Mouse (Mus musculus): ENCODE results near the gene Slc43a3. TPM values are rescaled to one million over a fixed set of nuclear protein-coding genes. Genes with fewer than 3 reads are reported as not detected.
"Not testable (repeated sequence)": the region's sequence is repeated elsewhere in the genome, so short reads cannot be mapped to it uniquely, and the experiment has no call there.

The Slc43a3 gene
- total RNA-seq (2014; fragmentation: Nextera tagmentation) (123 and 129 TPM in 2 replicates), total RNA-seq (2017) (96.1 and 109 TPM in 2 replicates)

DNA sequence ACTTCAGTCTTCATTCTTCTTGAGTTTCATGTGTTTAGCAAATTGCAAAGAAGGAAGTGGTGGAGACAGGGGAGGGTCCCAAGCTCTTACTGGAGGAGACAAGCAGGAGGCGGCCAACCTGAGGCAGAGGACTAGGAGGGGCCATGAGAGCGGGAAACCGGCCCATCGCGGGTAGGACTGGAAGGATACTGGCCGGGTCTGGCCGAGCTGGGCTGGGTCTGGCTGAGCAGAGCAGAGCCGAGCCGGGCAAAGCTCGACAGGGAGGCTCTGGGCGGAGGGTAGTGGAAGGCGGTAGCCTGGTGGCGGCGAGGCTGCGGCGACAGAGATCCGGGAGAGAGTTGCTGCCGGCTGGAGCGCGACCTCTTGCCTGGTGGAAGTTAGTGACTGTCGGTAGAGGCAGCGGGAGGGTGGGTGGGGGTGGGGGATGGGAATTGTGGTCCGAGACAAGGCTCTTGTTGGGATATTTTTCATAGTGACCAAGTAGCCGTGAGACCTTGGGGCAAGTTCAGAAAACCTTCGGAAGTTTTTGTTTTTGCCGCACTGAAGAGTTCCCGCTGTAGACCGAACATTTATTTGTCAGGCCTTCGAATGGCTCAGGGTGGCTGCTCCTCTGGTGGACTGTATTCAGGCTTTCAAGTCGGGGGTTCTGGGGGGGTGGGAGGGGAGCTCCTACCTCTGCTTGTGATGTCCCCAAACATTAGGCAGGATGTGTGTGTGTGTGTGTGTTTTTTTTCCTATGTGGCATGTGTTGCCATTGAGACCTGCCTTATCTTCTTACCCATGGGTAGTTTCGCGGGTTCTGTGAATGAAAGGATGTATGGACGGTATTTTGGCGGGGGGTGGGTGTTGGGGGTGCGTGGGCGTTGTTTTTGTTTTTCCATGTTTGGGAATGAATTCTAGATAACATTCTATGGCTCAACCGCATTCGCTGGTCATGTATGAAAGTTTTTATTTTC is at the start of gene Slc43a3:
Gene Slc43a3, plus strand, starts transcription at position 106 of the 956 bp plus-strand sequence.
- ATAC-seq (replicated peaks; ENCODE audit: poor library complexity, severe bottlenecking), result peak; percentile 90

DNA sequence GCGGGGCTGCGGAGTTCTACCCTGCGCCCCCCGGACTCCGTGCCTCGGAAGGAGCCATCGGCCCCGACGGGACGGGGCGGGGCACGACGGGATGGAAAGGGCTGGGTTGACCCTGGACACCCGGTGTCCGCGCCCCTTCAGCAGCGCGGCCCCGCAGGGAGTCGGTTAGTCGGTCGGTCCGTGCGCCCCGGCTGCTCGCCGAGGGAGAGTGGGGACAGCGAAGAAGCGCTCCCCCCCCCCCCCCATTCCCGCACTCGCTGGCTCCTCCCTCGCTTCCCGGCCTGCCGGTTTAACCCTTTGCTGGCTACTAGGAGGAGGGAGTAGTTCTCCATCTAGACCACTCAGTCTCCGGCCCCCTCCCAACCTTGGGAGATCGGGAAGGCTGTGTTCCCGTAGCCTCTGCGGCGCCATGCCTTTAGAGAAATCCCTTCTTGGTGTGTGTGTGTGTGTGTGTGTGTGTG is 49.5 kb upstream of the Slc43a3 start:
- ATAC-seq (replicated peaks; ENCODE audit: poor library complexity, severe bottlenecking), result no peak

DNA sequence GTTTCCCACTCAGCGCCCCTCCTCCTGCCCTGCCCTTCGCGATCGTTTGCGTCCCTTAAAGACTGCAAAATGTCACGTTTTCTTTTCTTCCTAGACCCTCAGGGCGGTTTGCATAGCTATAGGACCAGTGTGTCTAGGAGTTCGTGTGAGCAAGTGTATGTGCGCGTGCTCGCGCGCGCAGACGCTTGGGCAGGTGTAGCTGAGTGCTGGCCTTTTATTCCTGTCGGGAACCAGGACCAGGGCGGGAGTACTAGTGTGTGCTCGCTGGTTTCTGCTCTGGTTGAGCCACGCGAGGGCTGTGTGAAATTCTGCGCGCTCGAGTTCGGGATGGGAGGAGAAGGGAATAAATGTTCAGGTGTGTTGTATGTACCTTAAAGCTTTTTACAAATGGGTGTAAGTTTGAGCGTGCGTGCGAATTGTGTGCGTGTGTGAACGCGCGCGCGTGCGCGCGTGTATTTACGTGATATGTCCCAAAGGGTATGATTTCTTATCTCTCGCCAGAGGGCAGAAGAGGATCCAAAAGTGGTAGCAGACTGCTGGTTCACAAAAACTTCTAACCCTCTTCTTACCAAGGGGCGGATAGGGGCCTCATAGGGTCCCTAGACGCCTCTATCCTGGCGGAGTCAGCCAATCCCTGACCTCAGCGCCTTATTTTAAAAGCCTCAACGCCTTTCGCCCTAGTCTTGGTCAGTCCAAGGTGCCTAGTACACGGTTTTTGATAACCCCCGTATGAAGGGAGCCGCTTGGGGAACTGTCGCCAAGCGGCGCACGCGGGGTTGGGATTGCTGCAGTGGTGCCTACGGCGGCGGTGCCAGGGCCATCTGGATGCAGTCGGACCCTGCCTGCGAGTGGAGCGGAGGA is 48.7 kb upstream of the Slc43a3 start:
- peak; percentile 36 for ATAC-seq (replicated peaks; ENCODE audit: poor library complexity, severe bottlenecking)

DNA sequence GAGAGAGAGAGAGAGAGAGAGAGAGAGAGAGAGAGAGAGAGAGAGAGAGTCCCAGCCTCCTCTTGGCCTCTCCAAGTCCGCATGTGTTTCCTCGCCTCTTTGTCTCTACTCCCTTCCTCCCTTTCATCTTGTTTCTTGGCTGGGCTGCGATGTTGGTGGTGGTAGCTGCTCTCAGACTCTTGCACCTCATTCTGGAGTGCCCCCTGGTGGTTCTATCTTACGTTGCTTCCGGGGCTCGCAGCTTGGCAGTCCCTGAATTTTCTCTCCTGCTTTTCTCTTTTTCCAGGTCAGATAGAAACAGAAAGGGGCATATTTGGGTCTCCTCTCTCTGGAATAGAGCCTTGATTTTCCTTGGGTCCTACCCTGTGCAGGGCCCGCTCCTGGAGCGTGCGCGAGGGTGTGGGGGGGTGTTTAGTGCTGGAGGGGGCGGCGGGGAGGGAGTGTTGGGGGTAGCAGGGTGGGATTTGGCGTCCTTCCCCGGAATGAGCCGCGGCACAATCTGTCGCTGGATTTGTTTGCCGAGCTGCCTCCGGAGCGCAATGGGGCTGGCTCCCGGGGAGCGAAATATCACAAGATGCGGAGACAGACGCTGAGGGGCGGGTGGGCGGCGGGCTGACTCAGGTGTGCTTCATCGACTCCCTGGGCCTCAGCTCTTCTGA is 47.6 kb upstream of the Slc43a3 start:
- ATAC-seq (replicated peaks; ENCODE audit: poor library complexity, severe bottlenecking), result peak; percentile 57

DNA sequence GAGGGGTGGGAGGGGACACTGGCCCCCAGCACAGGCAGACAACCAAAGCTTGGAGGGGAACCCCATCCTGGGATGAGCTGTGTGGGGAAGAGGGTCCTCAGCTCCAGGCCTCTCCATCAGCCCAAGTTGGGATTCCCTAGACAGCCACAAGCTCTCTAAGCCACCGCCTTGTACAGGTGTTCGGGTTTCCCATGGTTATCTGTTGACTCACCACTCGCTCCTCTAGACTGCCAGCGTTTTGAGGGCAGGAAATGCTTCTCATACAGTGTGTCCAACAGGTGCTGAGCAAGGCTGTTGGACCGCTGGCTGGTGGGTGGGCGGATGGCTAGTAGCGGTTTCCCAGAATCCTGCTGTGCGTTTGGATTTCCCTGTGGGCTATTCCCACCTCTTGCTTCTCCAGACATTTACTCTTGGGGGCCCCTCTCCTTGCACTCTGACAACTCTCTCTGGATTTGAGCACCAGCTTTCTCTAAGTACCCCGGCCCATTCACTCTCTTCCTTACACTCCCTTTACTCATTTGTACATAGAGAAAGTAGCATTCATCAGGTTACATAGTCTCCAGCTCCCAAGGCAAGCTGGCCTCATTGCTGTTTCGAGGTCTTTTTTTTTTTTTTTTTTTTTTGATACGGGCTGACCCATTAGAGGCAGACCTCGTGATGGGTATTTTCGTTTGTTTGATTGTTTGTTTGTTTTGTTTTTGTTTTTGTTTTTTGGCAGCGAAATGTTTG is 46.9 kb upstream of the Slc43a3 start:
- ATAC-seq (replicated peaks; ENCODE audit: poor library complexity, severe bottlenecking), result no peak

DNA sequence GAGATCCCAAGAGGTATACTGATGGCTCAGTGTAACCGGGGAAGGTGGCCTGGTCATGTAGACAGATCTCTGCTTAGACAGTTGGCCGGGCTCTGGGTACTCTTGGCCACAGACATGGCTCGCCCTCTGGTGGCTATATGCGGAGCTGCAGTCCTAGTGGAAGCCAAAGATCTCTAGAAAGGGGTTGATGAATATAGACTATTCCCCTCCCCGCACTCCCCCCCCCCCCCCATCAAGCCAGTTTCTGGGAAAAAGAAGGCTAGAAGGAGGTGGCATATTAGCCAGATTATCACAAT is 46.4 kb upstream of the Slc43a3 start:
- peak; percentile 64 for ATAC-seq (replicated peaks; ENCODE audit: poor library complexity, severe bottlenecking)

DNA sequence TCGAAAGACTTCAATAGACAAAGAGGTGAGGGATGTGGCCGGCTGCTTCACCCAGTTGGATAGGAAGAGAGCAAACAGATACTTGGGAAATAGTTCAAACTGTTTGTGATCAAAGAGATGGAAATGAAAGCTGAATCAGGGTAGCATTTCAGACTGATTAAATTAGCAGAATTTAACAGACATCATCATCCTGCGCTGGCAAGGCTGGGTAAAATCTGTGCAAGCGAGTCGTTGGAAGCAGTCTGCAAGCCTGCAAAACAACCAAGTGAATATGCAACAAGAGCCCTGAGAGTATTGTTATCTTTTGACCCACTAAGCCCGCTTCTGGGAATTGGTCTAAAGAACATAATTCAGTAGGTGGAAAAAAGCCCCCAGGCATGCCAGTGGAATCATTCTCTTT is 43.0 kb upstream of the Slc43a3 start:
- ATAC-seq (replicated peaks; ENCODE audit: poor library complexity, severe bottlenecking), result no peak

DNA sequence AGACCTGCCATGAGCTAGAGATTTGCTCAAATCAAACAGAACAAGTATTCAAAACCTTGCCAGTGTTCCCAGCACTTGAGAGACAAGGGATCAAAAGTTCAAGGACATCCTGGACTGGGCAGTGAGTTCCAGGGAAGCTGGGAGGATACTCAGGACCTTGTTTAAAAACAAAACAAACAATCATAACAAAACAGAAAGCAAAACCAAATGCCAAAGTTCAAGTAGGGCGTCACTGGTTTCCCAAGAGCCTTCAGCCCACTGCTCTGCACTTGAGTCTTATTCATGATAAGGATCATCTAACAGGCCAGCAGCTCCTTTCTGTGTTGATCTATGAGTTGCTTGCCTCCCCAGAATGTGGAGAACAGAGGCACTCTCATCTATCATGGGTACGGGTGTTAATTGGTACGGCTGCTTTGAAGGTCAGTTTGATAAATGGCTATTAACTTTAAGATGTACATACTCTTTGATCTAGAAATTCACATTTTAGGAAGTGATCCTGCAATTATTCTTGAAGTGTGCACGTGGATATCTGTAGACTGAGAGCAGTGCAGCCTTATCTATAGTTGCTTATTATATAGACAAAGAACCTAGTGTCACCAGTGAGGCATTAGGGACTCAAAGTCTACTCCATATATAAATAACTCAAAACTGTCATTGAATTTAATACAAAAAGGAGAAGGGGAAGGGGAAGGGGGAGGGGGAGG is 40.7 kb upstream of the Slc43a3 start:
- peak; percentile 33; the same call in 1 of the 2 replicates for ATAC-seq (replicated peaks; ENCODE audit: poor library complexity, severe bottlenecking)

DNA sequence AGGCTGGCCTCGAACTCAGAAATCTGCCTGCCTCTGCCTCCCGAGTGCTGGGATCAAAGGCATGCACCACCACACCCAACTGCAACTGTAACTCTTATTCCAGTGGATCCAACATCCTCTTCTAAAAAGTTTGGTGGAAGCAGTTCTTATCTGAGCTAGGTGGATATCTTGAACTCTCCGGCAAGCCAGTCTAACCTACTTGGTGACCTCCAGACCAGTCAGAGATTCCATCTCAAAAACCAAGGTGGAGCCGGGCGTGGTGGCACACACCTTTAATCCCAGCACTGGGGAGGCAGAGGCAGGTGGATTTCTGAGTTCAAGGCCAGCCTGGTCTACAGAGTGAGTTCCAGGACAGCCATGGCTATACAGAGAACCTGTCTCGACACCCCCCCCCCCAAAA is 39.7 kb upstream of the Slc43a3 start:
- ATAC-seq (replicated peaks; ENCODE audit: poor library complexity, severe bottlenecking), result not testable (repeated sequence)

DNA sequence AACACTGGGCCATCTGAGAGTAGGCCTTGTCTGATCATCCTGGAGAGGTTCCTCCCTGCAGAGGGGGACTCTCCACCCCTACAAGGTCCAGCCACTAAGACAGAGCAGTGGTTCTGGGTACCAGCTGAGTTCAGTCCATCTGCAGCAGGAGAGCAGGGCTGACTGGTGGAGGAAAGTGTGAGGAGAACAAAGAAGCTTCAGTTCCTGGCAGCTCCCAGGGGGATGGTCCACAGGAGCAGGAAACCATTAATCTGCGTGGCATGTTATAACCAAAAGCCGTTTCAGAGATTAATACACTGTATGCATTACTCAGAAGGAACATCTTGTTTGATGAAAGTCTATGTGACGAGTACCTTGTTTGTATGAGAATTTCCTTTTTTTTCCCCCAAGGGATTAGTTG is 23.7 kb upstream of the Slc43a3 start:
- no peak for ATAC-seq (replicated peaks; ENCODE audit: poor library complexity, severe bottlenecking)

DNA sequence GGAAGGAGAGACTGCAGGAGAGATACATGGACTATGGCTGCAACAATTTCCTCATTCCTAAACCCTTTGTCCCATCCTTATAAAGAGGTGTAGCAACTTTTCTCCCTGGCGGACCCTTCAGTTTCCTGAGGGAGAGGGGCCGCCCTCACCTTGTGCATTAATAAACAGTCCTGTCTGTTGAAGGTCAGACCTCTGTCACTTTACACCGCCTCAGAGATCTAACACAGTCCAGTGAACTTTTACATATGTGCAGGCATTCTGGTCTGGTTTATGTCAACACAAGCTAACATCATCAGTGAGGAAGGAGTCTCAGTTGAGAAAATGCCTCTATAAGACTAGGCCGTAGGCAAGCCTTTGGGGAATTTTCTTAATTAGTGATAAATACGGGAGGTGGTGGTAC is 22.5 kb upstream of the Slc43a3 start:
- no peak for ATAC-seq (replicated peaks; ENCODE audit: poor library complexity, severe bottlenecking)

DNA sequence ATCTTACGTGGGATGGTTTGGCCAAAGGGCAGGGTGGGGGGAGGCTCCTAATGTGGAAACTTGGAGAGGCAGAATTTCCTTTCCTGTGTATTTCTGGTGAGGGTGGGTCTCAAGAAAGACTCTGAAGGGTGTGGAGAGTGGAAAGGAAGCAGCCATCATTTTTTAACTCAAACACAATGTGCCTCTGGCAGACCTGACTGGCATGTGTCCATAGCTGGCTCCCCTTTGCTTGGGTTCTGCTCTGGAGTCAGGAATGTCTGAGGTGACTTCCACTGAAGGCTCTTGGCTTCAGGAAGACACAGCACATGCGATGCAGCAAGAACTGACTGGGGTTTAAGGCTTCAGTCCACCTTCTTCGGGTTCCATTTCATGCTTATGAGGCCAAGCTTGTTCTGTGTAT is 21.0 kb upstream of the Slc43a3 start:
- no peak for ATAC-seq (replicated peaks; ENCODE audit: poor library complexity, severe bottlenecking)

DNA sequence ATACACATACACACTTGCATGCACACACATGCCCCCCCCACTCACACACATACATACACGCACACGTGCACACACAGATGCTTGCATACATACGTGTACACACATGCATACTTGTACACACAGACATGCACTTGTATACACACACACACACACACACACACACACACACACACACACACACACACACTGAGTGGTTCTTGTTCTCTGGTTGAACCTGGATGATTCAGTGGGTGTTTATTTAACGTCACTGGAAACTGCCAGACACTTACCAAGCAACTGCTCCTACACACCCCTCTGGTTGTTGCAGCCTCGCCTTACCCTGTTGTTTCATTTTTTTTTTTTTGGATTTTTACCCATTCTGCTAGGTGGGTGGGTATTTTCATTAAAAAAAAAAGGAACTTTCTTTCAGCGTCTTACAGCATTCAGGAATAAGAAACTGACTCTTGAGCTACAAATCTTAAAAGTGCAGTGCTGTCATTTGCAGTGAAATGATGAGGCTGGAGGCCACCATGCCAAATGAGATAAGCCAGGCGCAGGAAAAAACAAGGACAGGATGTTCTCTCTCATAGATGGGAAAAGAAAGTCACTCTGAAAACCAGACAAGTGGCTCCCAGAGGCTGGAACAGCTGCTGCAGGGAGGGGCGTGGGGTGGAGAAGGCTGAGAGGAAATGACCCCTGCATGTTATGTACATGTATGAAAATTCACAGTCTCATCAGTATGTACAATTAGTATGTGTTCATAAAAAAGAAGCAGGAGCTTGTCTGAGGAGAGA is 19.6 kb upstream of the Slc43a3 start:
- no peak for ATAC-seq (replicated peaks; ENCODE audit: poor library complexity, severe bottlenecking)

DNA sequence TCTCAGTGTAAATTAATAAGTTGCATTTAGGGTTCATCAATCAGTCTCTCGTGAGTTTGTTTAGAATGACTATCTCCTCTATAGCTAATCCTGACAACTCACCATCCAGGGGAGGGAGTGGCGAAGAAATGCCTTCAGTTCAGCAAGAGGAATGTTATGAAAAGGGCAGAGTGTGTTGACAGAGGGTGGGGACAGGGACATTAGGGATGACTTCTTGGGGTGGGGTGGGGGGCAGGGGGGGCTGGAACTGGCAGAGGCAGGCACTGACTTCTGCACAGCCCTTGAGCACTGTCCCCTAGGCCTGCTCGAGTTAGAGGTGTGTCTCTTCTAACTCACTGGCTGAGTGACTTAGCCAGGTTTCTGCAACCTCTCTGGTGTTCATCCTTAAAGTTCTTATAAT is 18.2 kb upstream of the Slc43a3 start:
- ATAC-seq (replicated peaks; ENCODE audit: poor library complexity, severe bottlenecking), result no peak

DNA sequence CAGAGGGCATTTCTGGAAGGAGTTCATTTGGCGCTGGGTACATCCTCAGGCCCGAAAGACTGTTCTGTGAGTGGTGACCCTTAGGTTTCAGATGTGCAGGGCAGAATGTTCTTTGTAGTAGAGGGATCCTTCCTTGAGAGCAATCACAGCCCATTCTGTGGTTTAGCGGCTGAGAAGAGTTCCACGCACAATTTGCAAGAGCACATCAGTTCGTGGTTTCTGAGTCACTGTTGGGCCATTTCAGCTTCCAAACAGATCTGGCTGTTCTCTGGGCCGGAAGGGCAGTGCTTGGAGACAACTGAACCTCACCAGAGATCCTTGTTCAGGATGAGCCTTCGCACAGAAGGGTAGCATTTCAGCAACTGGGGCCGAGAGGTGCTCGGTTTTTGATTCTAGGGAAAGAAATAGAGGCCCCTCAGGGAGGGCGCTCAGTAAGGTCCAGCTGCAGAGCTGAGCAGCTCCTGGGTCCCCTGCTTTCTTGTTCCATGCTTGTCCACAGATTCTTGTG is 16.7 kb upstream of the Slc43a3 start:
- peak; percentile 25; the same call in 1 of the 2 replicates for ATAC-seq (replicated peaks; ENCODE audit: poor library complexity, severe bottlenecking)

DNA sequence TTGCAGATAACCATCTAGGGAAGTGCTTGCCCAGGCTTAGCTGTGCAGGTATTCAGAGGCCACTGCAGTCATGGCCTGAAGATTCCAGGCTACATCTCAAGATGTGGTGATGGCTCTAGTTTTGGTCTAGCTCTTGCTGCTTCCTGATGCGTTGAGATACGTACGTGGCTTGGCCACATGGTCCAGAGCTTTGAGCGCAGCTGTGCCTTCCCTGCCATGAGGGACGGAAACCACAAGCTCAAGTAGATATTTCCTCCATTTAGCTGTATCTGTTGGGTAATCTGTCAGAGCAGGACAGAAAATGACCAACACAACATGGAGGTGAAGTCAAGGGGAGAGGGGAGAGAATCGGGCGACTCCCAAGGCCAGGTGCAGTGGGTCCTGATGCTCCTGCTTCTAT is 6.2 kb upstream of the Slc43a3 start:
- peak; percentile 96 for ATAC-seq (replicated peaks; ENCODE audit: poor library complexity, severe bottlenecking)

DNA sequence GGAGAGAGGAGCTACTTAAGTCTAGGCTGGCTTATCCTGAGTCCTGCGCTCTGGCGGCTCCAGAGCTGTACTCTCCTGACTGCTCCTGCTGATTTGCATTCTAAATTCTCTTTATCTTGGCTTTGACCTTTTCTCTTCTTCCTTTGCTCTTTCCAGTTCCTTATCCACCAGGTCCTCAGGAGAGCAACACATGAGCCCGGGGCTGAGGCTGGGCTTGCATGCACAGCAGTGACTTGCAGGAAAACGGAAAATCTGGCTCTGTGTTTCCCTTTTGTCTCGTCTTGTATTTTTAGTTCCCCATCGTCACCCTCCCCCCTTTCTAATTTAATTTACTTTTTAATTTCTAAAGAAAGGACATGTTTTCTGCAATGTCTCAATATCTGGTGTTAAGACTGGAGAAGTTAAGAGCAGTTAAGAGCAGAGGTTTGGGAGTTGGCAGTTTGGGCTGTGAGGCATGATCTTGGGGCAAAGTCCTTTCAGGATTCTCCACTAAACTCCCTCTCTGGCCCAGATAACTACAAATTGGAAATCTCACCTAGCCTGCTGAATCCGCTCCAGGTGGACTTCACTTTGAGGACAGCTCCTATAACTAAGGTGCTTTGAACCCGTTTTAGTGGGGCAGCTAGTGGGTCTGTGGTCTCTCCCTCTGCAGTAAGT is 2.3 kb upstream of the Slc43a3 start:
- ATAC-seq (replicated peaks; ENCODE audit: poor library complexity, severe bottlenecking), result peak; percentile 16; the same call in 1 of the 2 replicates

DNA sequence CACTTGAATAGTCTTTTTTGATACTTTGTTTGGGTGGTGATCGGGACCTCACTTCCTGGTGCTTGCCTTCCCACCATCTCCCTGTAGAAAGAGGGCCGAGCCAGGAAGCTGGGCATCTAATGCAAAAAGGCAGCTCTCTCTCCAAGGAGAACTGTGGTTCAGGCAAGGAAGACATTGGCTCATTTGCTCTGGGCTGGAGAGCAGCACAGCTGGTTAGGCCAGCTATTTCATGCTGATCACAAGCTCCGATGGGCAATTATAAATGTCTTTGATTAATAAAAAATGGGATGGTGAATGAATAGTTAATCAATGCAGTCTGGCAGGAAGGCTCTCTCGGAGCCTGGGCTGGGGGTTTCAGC is 1.8 kb upstream of the Slc43a3 start:
- ATAC-seq (replicated peaks; ENCODE audit: poor library complexity, severe bottlenecking), result no peak

Data from granulocyte monocyte progenitor cell, adult 5-6 weeks (primary cell).